Mouse (Mus musculus) cerebellum, postnatal 4 days (tissue): Measurements from ENCODE around the gene Dcp1a.
A peak's percentile ranks its signal among the peaks of the same experiment; 100 is the strongest.

Experiments
- DNase-seq, 2 experiments: peaks; one replicate each; pipeline ENCODE4 v3.0.0; 2022; ENCODE audit warnings: low spot score in 2 of 2, mixed read lengths in 1 of 2

Dcp1a gene

GRCm38 (mm10) chr14:30479361-30479948 lies at the start of gene Dcp1a:
Dcp1a (plus strand) TSS chr14:30479535.
- peak; percentile 85 to 95 for DNase-seq

GRCm38 (mm10) chr14:30429606-30430005 lies 49.7 kb upstream of the Dcp1a start:
- DNase-seq: no peak

- no peak for DNase-seq
Observed at GRCm38 (mm10) chr14:30430026-30430425, 49.3 kb upstream of the Dcp1a start.

- no peak for DNase-seq
Observed at GRCm38 (mm10) chr14:30430446-30430845, 48.9 kb upstream of the Dcp1a start.

GRCm38 (mm10) chr14:30435316-30435715 lies 44.0 kb upstream of the Dcp1a start:
- no peak for DNase-seq

GRCm38 (mm10) chr14:30439915-30440314 lies 39.4 kb upstream of the Dcp1a start:
- DNase-seq: no peak

- no peak for DNase-seq
Observed at GRCm38 (mm10) chr14:30455801-30456595, 23.3 kb upstream of the Dcp1a start.

GRCm38 (mm10) chr14:30457436-30457835 lies 21.9 kb upstream of the Dcp1a start:
- DNase-seq: no peak

GRCm38 (mm10) chr14:30457897-30458296 lies 21.4 kb upstream of the Dcp1a start:
- no peak for DNase-seq

GRCm38 (mm10) chr14:30458820-30459219 lies 20.5 kb upstream of the Dcp1a start:
- DNase-seq: no peak

- DNase-seq: peak; percentile 60 to 77
Observed at GRCm38 (mm10) chr14:30459891-30460523, 19.3 kb upstream of the Dcp1a start.

GRCm38 (mm10) chr14:30463312-30463711 lies 16.0 kb upstream of the Dcp1a start:
- DNase-seq: no peak

- no peak for DNase-seq
Observed at GRCm38 (mm10) chr14:30473605-30474004, 5.7 kb upstream of the Dcp1a start.

GRCm38 (mm10) chr14:30474416-30474815 lies 4.9 kb upstream of the Dcp1a start:
- no peak for DNase-seq

- DNase-seq: no peak
Observed at GRCm38 (mm10) chr14:30491342-30491741, 12.0 kb downstream of the Dcp1a start, which contains the start of gene Cacna1d. Cacna1d (minus strand) TSS chr14:30491455.

- no peak for DNase-seq
Observed at GRCm38 (mm10) chr14:30493276-30493675, 13.9 kb downstream of the Dcp1a start.

- DNase-seq: no peak
Observed at GRCm38 (mm10) chr14:30494998-30495397, 15.7 kb downstream of the Dcp1a start.

- peak in 1 of 2 experiments; percentile 47 for DNase-seq
Observed at GRCm38 (mm10) chr14:30498202-30498601, 18.9 kb downstream of the Dcp1a start.

- no peak for DNase-seq
Observed at GRCm38 (mm10) chr14:30504990-30505389, 25.7 kb downstream of the Dcp1a start.

- DNase-seq: no peak
Observed at GRCm38 (mm10) chr14:30510214-30510763, 31.0 kb downstream of the Dcp1a start.

GRCm38 (mm10) chr14:30512896-30513295 lies 33.6 kb downstream of the Dcp1a start:
- no peak for DNase-seq
